Mouse (Mus musculus) hindbrain, postnatal 0 days (tissue): ENCODE data around the gene Snx22. TPM values are rescaled to one million over a fixed set of nuclear protein-coding genes. Genes with fewer than 3 reads are reported as not detected.

Experiments used
- ATAC-seq: fragments of 200-750 bp; cut with Nextera tagmentation; 2 replicates; pipeline ENCODE4 v1.8.0; 2017; ENCODE audit warnings: mild to moderate bottlenecking, moderate TSS enrichment, moderate library complexity
- DNase-seq: peaks from one replicate; pipeline ENCODE4 v3.0.0-alpha.2; 2015; ENCODE audit warnings: low spot score
- H3K27ac ChIP-seq: fragments of 300-500 bp; sonication (generic); 2 replicates; pipeline ENCODE4 v1.5.1; 2014; ENCODE audit warnings: mild to moderate bottlenecking
- H3K27me3 ChIP-seq: fragments of 300-500 bp; sonication (generic); 2 replicates; pipeline ENCODE4 v1.6.1; 2014; ENCODE audit warnings: low read length, mixed read lengths; ENCODE audit not compliant: insufficient read depth
- H3K36me3 ChIP-seq: fragments of 300-500 bp; sonication (generic); 2 replicates; pipeline ENCODE4 v1.6.1; 2014; ENCODE audit warnings: low read length, mixed read lengths; ENCODE audit not compliant: insufficient read depth
- H3K4me1 ChIP-seq: fragments of 300-500 bp; sonication (generic); 2 replicates; pipeline ENCODE4 v1.6.1; 2014; ENCODE audit warnings: antibody characterized with exemption, low read length, mixed read lengths; ENCODE audit not compliant: insufficient read depth
- H3K4me2 ChIP-seq: fragments of 300-500 bp; sonication (generic); 2 replicates; pipeline ENCODE4 v1.6.1; 2014; ENCODE audit warnings: low read depth, mild to moderate bottlenecking, low read length, moderate library complexity, mixed read lengths
- H3K4me3 ChIP-seq: fragments of 300-500 bp; sonication (generic); 2 replicates; pipeline ENCODE4 v1.5.1; 2014; ENCODE audit warnings: low read length
- H3K9ac ChIP-seq: fragments of 300-500 bp; sonication (generic); replicated peaks from 2 replicates; pipeline ENCODE4 v1.6.1; 2014; ENCODE audit warnings: mild to moderate bottlenecking, low read length, moderate library complexity, mixed read lengths
- H3K9me3 ChIP-seq: fragments of 300-500 bp; sonication (generic); 2 replicates; pipeline ENCODE4 v1.6.1; 2016; ENCODE audit warnings: low read length, mixed read lengths
- CTCF ChIP-seq: IDR thresholded peaks from 2 replicates; pipeline ENCODE4 v1.5.1; 2016; ENCODE audit warnings: antibody characterized with exemption, control low read depth, low read depth
- WGBS: fragments of 180-500 bp; shearing (Covaris S2); extraction: QIAGEN DNeasy Blood & Tissue Kit; methylation state at CpG from one replicate; pipeline ENCODE4 v1.1.7; 2014; 5-methylcytosine and 5-hydroxymethylcytosine counted together
- polyA plus RNA-seq: library from polyadenylated mRNA; unstranded; fragments of >200 nt; fragmentation: Nextera tagmentation; extraction: Ambion mirVana; gene quantifications from 2 replicates; pipeline ENCODE4 v1.2.1, GENCODE M21; 2015
- total RNA-seq: library from RNA; depleted of rRNA; stranded (reverse); fragments of >200 nt; gene quantifications from 2 replicates; pipeline ENCODE4 v1.2.3, GENCODE M21; 2014

The Snx22 gene
- total and polyA plus RNA-seq, 2 experiments from 2014 or later = 7.1 to 13.2 TPM

GRCm38 (mm10) chr9:66088411-66088810 lies 18.9 kb upstream of the Snx22 start:
- ATAC-seq = no peak
- TF ChIP-seq CTCF = peak; percentile 78
- H3K27ac ChIP-seq = no peak overlapping the region
- peak; percentile 65 for DNase-seq
- no peak overlapping the region for H3K9ac ChIP-seq
- no peaks in the 10 kb centered on the region for H3K27me3 ChIP-seq
- no peak overlapping the region for H3K4me2 ChIP-seq
- H3K4me3 ChIP-seq = no peak overlapping the region
- 46% methylated on average over 4 of the region's 4 CpGs for WGBS
- no peaks in the 10 kb centered on the region for H3K9me3 ChIP-seq
- H3K4me1 ChIP-seq = no peaks in the 10 kb centered on the region
- H3K36me3 ChIP-seq = peaks cover 42% of the 10 kb centered on the region

- ATAC-seq (no peak), DNase-seq (no peak)
- Histone ChIP-seq H3K36me3 (peaks cover 29% of the 10 kb centered on the region), H3K4me1 (no peaks in the 10 kb centered on the region), H3K4me2 (no peak overlapping the region), H3K4me3 (no peak overlapping the region), H3K9ac (no peak overlapping the region), H3K27me3 (no peaks in the 10 kb centered on the region), H3K9me3 (no peaks in the 10 kb centered on the region), H3K27ac (no peak overlapping the region)
- whole genome bisulfite sequencing = 92% methylated on average over 7 of the region's 7 CpGs
- no peak for TF ChIP-seq CTCF
These were observed 17.5 kb upstream of the Snx22 start for GRCm38 (mm10) chr9:66087062-66087461.

GRCm38 (mm10) chr9:66084171-66084570 lies 14.7 kb upstream of the Snx22 start:
- H3K27me3 ChIP-seq = no peaks in the 10 kb centered on the region
- H3K4me2 ChIP-seq = no peak overlapping the region
- no peaks in the 10 kb centered on the region for H3K9me3 ChIP-seq
- H3K27ac ChIP-seq = no peak overlapping the region
- WGBS = 53% methylated on average over 3 of the region's 3 CpGs
- H3K4me1 ChIP-seq = no peaks in the 10 kb centered on the region
- no peak overlapping the region for H3K4me3 ChIP-seq
- DNase-seq = peak; percentile 19
- TF ChIP-seq CTCF = no peak
- no peak overlapping the region for H3K9ac ChIP-seq
- ATAC-seq = peak; percentile 38; the same call in 1 of the 2 replicates
- peaks cover 21% of the 10 kb centered on the region for H3K36me3 ChIP-seq

- H3K4me3 ChIP-seq = no peak overlapping the region
These were observed 12.5 kb upstream of the Snx22 start for GRCm38 (mm10) chr9:66081999-66082398.

GRCm38 (mm10) chr9:66080804-66081459 lies 11.4 kb upstream of the Snx22 start:
- no peak overlapping the region for H3K27ac ChIP-seq
- no peak overlapping the region for H3K4me2 ChIP-seq
- ATAC-seq (no peak), DNase-seq (no peak)
- no peaks in the 10 kb centered on the region for H3K27me3 ChIP-seq
- WGBS = 78% methylated on average over 3 of the region's 3 CpGs
- H3K4me1 ChIP-seq = no peaks in the 10 kb centered on the region
- no peak overlapping the region for H3K9ac ChIP-seq
- no peak overlapping the region for H3K4me3 ChIP-seq
- H3K9me3 ChIP-seq = no peaks in the 10 kb centered on the region
- no peak for TF ChIP-seq CTCF
- H3K36me3 ChIP-seq = no peaks in the 10 kb centered on the region

More at GRCm38 (mm10) chr9:66081999-66082398, 12.5 kb upstream of the Snx22 start:
- Histone ChIP-seq H3K9ac (no peak overlapping the region), H3K27ac (no peak overlapping the region), H3K9me3 (no peaks in the 10 kb centered on the region), H3K4me2 (no peak overlapping the region), H3K27me3 (no peaks in the 10 kb centered on the region), H3K4me1 (no peaks in the 10 kb centered on the region), H3K36me3 (0 out of 2 replicates have a peak, but pooled peaks cover 2% of the 10 kb centered on the region)
- ATAC-seq (no peak), DNase-seq (no peak)
- WGBS = 84% methylated on average over 4 of the region's 4 CpGs
- TF ChIP-seq CTCF = no peak

GRCm38 (mm10) chr9:66078493-66078892 lies 9.0 kb upstream of the Snx22 start:
- Histone ChIP-seq H3K9me3 (no peaks in the 10 kb centered on the region), H3K4me1 (no peaks in the 10 kb centered on the region), H3K4me3 (no peak overlapping the region), H3K9ac (0 out of 2 replicates have a peak overlapping the region, but pooled peaks have one; percentile 3), H3K4me2 (0 out of 2 replicates have a peak overlapping the region, but pooled peaks have one; percentile 21), H3K27ac (peak overlapping the region; percentile 64), H3K36me3 (no peaks in the 10 kb centered on the region), H3K27me3 (no peaks in the 10 kb centered on the region)
- 13% methylated on average over 14 of the region's 14 CpGs for WGBS
- ATAC-seq (peak; percentile 67), DNase-seq (peak; percentile 51)
- TF ChIP-seq CTCF = peak; percentile 22; the same call in 1 of the 2 replicates

- H3K27ac ChIP-seq = peak overlapping the region; percentile 64
- H3K4me2 ChIP-seq = 0 out of 2 replicates have a peak overlapping the region, but pooled peaks have one; percentile 21
- H3K27me3 ChIP-seq = no peaks in the 10 kb centered on the region
- H3K9ac ChIP-seq = 0 out of 2 replicates have a peak overlapping the region, but pooled peaks have one; percentile 3
- TF ChIP-seq CTCF = no peak
- 71% methylated on average over 3 of the region's 3 CpGs for WGBS
- no peak for ATAC-seq
- H3K9me3 ChIP-seq = no peaks in the 10 kb centered on the region
- DNase-seq = no peak
- no peaks in the 10 kb centered on the region for H3K36me3 ChIP-seq
- H3K4me1 ChIP-seq = no peaks in the 10 kb centered on the region
- no peak overlapping the region for H3K4me3 ChIP-seq
These were observed 8.6 kb upstream of the Snx22 start for GRCm38 (mm10) chr9:66078072-66078471.
